Mouse (Mus musculus) myocyte (in vitro differentiated cells): ENCODE data around the gene Fmr1nb. TPM values are rescaled to one million over a fixed set of nuclear protein-coding genes. Genes with fewer than 3 reads are reported as not detected.

Experiments
- polyA plus RNA-seq: library from polyadenylated mRNA; unstranded; fragments of >200 nt; fragmentation: generic; extraction: Trizol; gene quantifications from one replicate; pipeline ENCODE4 v1.2.1, GENCODE M21; 2012; ENCODE audit warnings: missing spikeins

Fmr1nb gene
- polyA plus RNA-seq, 1 experiment: not detected

Other genes starting within 250 kb of the Fmr1nb start
- gene Fmr1, start 83.3 kb upstream of the Fmr1nb start, polyA plus RNA-seq: 7.9 TPM
- gene Gm14698, start 59.3 kb downstream of the Fmr1nb start, polyA plus RNA-seq: 0.43 TPM
- gene Gm6812, start 131.2 kb downstream of the Fmr1nb start, polyA plus RNA-seq: not detected